Mouse (Mus musculus) B cell, adult 67 days (primary cell): ENCODE results near the gene Gm10721. TPM values are rescaled to one million over a fixed set of nuclear protein-coding genes. Genes with fewer than 3 reads are reported as not detected.

Experiments used
- total RNA-seq, 2 experiments: library from RNA; stranded (reverse); gene quantifications; 4 replicates each; pipeline ENCODE4 v1.2.4; 2023

The Gm10721 gene
- total RNA-seq: 1 to 10 TPM; 1.4 to 1.9 TPM

GRCm38 (mm10) chr9:3012733-3013279 lies at the start of gene Gm10721:
TSS of gene Gm10721 (plus strand) at chr9:3013140.

DNA sequence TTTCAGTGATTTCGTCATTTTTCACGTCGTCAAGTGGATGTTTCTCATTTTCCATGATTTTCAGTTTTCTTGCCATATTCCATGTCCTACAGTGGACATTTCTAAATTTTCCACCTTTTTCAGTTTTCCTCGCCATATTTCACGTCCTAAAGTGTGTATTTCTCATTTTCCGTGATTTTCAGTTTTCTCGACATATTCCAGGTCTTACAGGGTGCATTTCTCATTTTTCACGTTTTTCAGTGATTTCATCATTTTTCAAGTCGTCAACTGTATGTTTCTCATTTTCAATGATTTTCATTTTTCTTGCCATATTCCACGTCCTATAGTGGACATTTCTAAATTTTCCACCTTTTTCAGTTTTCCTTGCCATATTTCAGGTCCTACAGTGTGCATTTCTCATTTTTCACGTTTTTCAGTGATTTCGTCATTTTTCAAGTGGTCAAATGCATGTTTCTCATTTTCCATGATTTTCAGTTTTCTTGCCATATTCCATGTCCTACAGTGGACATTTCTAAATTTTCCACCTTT lies 12.4 kb upstream of the Gm10721 start, which contains the start of gene Gm10722:
TSS of gene Gm10722 (plus strand) at position 478 of the 528 bp plus-strand sequence.

DNA sequence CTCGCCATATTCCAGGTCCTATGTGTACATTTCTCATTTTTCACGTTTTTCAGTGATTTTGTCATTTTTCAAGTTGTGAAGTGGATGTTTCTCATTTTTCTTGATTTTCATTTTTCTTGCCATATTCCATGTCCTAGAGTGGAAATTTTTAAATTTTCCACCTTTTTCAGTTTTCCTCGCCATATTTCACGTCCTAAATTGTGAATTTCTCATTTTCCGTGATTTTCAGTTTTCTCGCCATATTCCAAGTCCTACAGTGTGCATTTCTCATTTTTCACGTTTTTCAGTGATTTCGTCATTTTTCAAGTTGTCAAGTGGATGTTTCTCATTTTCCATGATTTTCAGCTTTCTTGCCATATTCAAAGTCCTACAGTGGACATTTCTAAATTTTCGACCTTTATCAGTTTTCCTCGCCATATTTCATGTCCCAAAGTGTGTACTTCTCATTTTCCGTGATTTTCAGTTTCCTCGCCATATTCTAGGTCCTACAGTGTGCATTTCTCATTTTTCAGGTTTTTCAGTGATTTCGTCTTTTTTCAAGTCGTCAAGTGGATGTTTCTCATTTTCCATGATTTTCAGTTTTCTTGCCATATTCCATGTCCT lies 10.0 kb upstream of the Gm10721 start, which contains the start of gene Gm11168:
TSS of gene Gm11168 (plus strand) at position 553 of the 603 bp plus-strand sequence.

DNA sequence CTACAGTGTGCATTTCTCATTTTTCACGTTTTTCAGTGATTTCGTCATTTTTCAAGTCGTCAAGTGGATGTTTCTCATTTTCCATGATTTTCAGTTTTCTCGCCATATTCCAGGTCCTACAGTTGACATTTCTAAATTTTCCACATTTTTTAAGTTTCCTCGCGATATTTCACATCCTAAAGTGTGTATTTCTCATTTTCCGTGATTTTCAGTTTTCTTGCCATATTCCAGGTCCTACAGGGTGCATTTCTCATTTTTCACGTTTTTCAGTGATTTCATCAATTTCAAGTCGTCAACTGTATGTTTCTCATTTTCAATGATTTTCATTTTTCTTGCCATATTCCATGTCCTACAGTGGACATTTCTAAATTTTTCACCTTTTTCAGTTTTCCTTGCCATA lies 2.4 kb downstream of the Gm10721 start, which contains the start of gene Gm10720:
TSS of gene Gm10720 (plus strand) at position 301 of the 400 bp plus-strand sequence.

GRCm38 (mm10) chr9:3017108-3017507 lies 4.2 kb downstream of the Gm10721 start, which contains the start of gene Gm10719:
TSS of gene Gm10719 (plus strand) at chr9:3017408.

DNA sequence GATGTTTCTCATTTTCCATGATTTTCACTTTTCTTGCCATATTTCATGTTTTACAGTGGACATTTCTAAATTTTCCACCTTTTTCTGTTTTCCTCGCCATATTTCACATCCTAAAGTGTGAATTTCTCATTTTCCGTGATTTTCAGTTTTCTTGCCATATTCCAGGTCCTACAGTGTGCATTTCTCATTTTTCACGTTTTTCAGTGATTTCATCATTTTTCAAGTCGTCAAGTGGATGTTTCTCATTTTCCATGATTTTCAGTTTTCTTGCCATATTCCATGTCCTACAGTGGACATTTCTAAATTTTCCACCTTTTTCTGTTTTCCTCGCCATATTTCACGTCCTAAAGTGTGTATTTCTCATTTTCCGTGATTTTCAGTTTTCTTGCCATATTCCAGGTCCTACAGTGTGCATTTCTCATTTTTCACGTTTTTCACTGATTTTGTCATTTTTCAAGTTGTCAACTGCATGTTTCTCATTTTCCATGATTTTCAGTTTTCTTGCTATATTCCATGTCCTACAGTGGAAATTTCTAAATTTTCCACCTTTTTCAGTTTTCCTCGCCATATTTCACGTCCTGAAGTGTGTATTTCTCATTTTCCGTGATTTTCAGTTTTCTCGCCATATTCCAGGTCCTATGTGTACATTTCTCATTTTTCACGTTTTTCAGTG lies 10.5 kb downstream of the Gm10721 start, which contains the start of gene Gm10718:
TSS of gene Gm10718 (plus strand) at position 236 of the 673 bp plus-strand sequence.

DNA sequence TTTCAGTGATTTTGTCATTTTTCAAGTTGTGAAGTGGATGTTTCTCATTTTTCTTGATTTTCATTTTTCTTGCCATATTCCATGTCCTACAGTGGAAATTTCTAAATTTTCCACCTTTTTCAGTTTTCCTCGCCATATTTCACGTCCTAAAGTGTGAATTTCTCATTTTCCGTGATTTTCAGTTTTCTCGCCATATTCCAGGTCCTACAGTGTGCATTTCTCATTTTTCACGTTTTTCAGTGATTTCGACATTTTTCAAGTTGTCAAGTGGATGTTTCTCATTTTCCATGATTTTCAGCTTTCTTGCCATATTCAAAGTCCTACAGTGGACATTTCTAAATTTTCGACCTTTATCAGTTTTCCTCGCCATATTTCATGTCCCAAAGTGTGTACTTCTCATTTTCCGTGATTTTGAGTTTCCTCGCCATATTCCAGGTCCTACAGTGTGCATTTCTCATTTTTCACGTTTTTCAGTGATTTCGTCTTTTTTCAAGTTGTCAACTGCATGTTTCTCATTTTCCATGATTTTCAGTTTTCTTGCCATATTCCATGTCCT lies 12.1 kb downstream of the Gm10721 start, which contains the start of gene Gm10717:
TSS of gene Gm10717 (plus strand) at position 506 of the 556 bp plus-strand sequence.

DNA sequence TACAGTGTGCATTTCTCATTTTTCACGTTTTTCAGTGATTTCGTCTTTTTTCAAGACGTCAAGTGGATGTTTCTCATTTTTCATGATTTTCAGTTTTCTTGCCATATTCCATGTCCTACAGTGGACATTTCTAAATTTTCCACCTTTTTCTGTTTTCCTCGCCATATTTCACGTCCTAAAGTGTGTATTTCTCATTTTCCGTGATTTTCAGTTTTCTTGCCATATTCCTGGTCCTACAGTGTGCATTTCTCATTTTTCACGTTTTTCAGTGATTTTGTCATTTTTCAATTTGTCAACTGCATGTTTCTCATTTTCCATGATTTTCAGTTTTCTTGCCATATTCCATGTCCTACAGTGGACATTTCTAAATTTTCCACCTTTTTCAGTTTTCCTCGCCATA lies 21.4 kb downstream of the Gm10721 start, which contains the start of gene Gm17535:
TSS of gene Gm17535 (plus strand) at position 301 of the 400 bp plus-strand sequence.

GRCm38 (mm10) chr9:3036577-3036976 lies 23.6 kb downstream of the Gm10721 start, which contains the start of gene Gm10715:
TSS of gene Gm10715 (plus strand) at chr9:3036877.

Other genes with a start within 250 kb of the Gm10721 start
- gene Gm10722, start 12.2 kb upstream of the Gm10721 start, total RNA-seq: not detected
- gene Gm11168, start 9.8 kb upstream of the Gm10721 start, total RNA-seq: under 1 TPM in 1 of 2 experiments, not detected in 1; 0.96 TPM
- not detected for gene Gm10720, start 2.5 kb downstream of the Gm10721 start, total RNA-seq
- gene Gm10719, start 4.3 kb downstream of the Gm10721 start, total RNA-seq: 1 to 10 TPM in 1 of 2 experiments, not detected in 1; 4.6 TPM
- 1 to 10 TPM; 3.4 to 5.8 TPM for gene Gm10718, start 10.4 kb downstream of the Gm10721 start, total RNA-seq
- 1 to 10 TPM in 1 of 2 experiments, not detected in 1; 2.8 TPM for gene Gm10717, start 12.3 kb downstream of the Gm10721 start, total RNA-seq
- gene Gm17535, start 21.5 kb downstream of the Gm10721 start, total RNA-seq: not detected
- not detected for gene Gm10715, start 23.7 kb downstream of the Gm10721 start, total RNA-seq